Mouse (Mus musculus) bone marrow macrophage, adult 2 months (primary cell): ENCODE measurements around the gene Shc1.

Experiments
- CTCF ChIP-seq: IDR thresholded peaks from 2 replicates; pipeline ENCODE4 v1.5.1; 2012; ENCODE audit warnings: low read depth, mild to moderate bottlenecking, low read length, moderate library complexity
- POLR2A ChIP-seq: IDR thresholded peaks from 2 replicates; pipeline ENCODE4 v1.6.1; 2012; ENCODE audit warnings: mild to moderate bottlenecking, low read depth, low read length, borderline replicate concordance

DNA sequence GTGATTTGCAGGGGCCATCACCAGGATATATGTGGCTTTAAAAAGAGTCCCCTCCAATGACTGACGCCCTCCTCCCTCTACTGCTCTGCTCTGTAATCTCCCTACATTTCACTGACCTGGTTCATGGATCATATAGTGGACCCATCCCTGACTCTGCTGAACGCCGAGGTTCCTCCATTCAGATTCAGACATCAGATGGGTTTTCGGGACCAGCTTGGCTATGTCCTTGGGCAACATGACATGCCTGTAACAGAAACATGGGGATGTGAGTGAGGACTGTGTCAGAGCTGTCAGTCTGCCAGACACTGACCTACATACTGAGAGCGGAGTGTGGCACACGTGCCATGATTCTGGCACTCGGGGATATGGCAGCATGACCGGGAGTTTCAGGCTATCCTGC is 2.1 kb upstream of the Shc1 start:
- no peak for TF ChIP-seq CTCF
- TF ChIP-seq POLR2A = no peak
